In the genomic region with DNA sequence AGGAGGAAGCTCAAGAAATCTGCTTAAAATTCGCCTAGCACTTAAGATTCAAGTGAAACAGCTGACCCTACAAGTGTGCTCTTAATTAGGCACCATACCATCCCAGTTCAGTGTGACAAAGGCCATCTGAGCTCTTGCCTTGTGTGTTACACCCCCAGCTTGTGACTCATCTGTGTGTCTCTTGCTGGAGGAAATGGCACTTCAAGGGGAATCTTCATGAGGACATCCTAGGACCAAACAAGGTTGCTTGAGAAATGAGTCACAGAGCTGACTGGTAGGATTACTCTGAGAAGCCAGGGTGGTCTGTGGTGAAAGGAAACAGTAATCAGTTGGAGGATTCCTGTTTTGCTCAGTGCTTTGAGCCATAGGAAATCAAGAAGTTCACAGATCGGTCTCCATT, we compare ENCODE assay signal across 14 mouse cellular contexts. TPM values are rescaled to one million over a fixed set of nuclear protein-coding genes. Genes with fewer than 3 reads are reported as not detected.
DNase-seq lines count a peak whose midpoint lies in the region; ATAC-seq lines count a peak whose summit lies in the region.
"Had no signal": no experiment of that assay in that cellular context is flagged by ENCODE, and none has a peak within 500 bp of the region (broad histone marks: within the 10 kb centered on the region; RNA-seq: fewer than 3 reads in every experiment).

No protein-coding gene starts in this region.

- H3K4me2 ChIP-seq in midbrain, embryonic 11.5 days: no peak overlapping the region

- WGBS in heart, embryonic 10.5 days: 46% methylated on average over 2 of the region's 2 CpGs
- 65% methylated on average over 2 of the region's 2 CpGs for WGBS in midbrain, embryonic 11.5 days
- 68% methylated on average over 2 of the region's 2 CpGs for WGBS in midbrain, embryonic 10.5 days

- H3K4me1 ChIP-seq in heart, embryonic 10.5 days: peaks cover 14% of the 10 kb centered on the region; the same call in 1 of the 2 replicates
- H3K4me1 ChIP-seq in midbrain, embryonic 11.5 days (ENCODE audit: control insufficient read depth, insufficient read depth, low read length): peaks cover 10% of the 10 kb centered on the region
- peaks cover 30% of the 10 kb centered on the region for H3K4me1 ChIP-seq in midbrain, embryonic 10.5 days

- peak; percentile 71 for DNase-seq in heart, embryonic 10.5 days (ENCODE audit: low spot score)
- DNase-seq in heart, adult 9 months (ENCODE audit: low spot score in 2 of 2): no peak
- no peak for DNase-seq in midbrain, embryonic 11.5 days (ENCODE audit: low spot score, missing footprints)
- DNase-seq in midbrain, embryonic 10.5 days (ENCODE audit: low spot score): no peak
- peak; percentile 13 for DNase-seq in NIH3T3 (ENCODE audit: low read depth)
- DNase-seq in thymus, postnatal 36 days: no peak
- DNase-seq: adrenal gland, postnatal 10 days; cerebellum, adult 18-20 months; kidney, adult 9 months; layer of hippocampus, adult 9-11 months; lung, adult 2 months; right cerebral cortex, postnatal 25 days; thymus, postnatal 14 days had no signal

- H3K27me3 ChIP-seq in heart, embryonic 10.5 days (ENCODE audit: insufficient read depth, poor library complexity, severe bottlenecking): no peaks in the 10 kb centered on the region
- H3K27me3 ChIP-seq in midbrain, embryonic 11.5 days (ENCODE audit: control insufficient read depth, insufficient read depth, low read length): no peaks in the 10 kb centered on the region
- no peaks in the 10 kb centered on the region for H3K27me3 ChIP-seq in midbrain, embryonic 10.5 days (ENCODE audit: low read depth, poor library complexity, severe bottlenecking)

- ATAC-seq in midbrain, embryonic 11.5 days (ENCODE audit: low FRiP score): peak; percentile 57
- no peak for ATAC-seq in activated CD4-positive, CD25-positive, alpha-beta regulatory T cell, adult 4 months

- no peak overlapping the region for H3K4me3 ChIP-seq in heart, embryonic 10.5 days
- no peak overlapping the region for H3K4me3 ChIP-seq in midbrain, embryonic 11.5 days (ENCODE audit: low read depth, low read length)
- no peak overlapping the region for H3K4me3 ChIP-seq in midbrain, embryonic 10.5 days

- H3K36me3 ChIP-seq in heart, embryonic 10.5 days: no peaks in the 10 kb centered on the region
- H3K36me3 ChIP-seq in midbrain, embryonic 11.5 days (ENCODE audit: control insufficient read depth, insufficient read depth, low read length): no peaks in the 10 kb centered on the region
- H3K36me3 ChIP-seq in midbrain, embryonic 10.5 days: no peaks in the 10 kb centered on the region

- no peak overlapping the region for H3K27ac ChIP-seq in heart, embryonic 10.5 days
- no peak overlapping the region for H3K27ac ChIP-seq in midbrain, embryonic 11.5 days (ENCODE audit: low read depth, low read length)
- no peak overlapping the region for H3K27ac ChIP-seq in midbrain, embryonic 10.5 days (replicated peaks)

- no peak overlapping the region for H3K9ac ChIP-seq in midbrain, embryonic 11.5 days (ENCODE audit: low read length)

- H3K9me3 ChIP-seq in heart, embryonic 10.5 days: no peaks in the 10 kb centered on the region
- H3K9me3 ChIP-seq in midbrain, embryonic 11.5 days (ENCODE audit: control insufficient read depth, low read length): no peaks in the 10 kb centered on the region
- H3K9me3 ChIP-seq in midbrain, embryonic 10.5 days (replicated peaks): no peaks in the 10 kb centered on the region

RNA-seq across cellular contexts. Expression of gene Dcbld1, which starts 39.6 kb away (rescaled TPM):
- 9.9 and 17.0 TPM in 2 replicates for polyA plus RNA-seq in heart, embryonic 10.5 days (2016; fragmentation: Nextera tagmentation; extraction: Ambion mirVana)
- polyA plus RNA-seq in midbrain, embryonic 11.5 days (2014; fragmentation: Nextera tagmentation; extraction: Ambion mirVana): 16.5 and 17.4 TPM in 2 replicates
- 20.7 and 23.1 TPM in 2 replicates for polyA plus RNA-seq in midbrain, embryonic 10.5 days (2016; fragmentation: Nextera tagmentation; extraction: Ambion mirVana)
- under 1 TPM in 1 of 2 experiments, not detected in 1; 0.07 TPM for polyA plus RNA-seq in activated CD4-positive, CD25-positive, alpha-beta regulatory T cell, adult 4 months (2017; shearing (Covaris generic))

Comparison
In these comparisons a context has a peak if more than half of its experiments do, and no peak if none do; other contexts are left out.
1. DNase-seq: peak in heart, embryonic 10.5 days (single experiment) and NIH3T3 (single experiment); none in heart, adult 9 months (0 of 2), midbrain, embryonic 11.5 days (single experiment), midbrain, embryonic 10.5 days (single experiment) and thymus, postnatal 36 days (0 of 2).
2. RNA of gene Dcbld1, which starts 39.6 kb away (polyA plus RNA-seq): 20.7 to 23.1 TPM in midbrain, embryonic 10.5 days, 16.5 to 17.4 TPM in midbrain, embryonic 11.5 days and 9.9 to 17.0 TPM in heart, embryonic 10.5 days; 0.07 TPM in activated CD4-positive, CD25-positive, alpha-beta regulatory T cell, adult 4 months; every median in the first group is over 10 times any median in the second.